Mouse (Mus musculus) myocyte (in vitro differentiated cells): ENCODE measurements around the gene Ak1. TPM values are rescaled to one million over a fixed set of nuclear protein-coding genes. Genes with fewer than 3 reads are reported as not detected.

Experiments used
- H3K27me3 ChIP-seq: one replicate; pipeline ENCODE4 v1.6.1; 2011; ENCODE audit not compliant: control insufficient read depth, insufficient read depth, insufficient read length
- H3K36me3 ChIP-seq: one replicate; pipeline ENCODE4 v1.6.1; 2011; ENCODE audit not compliant: control insufficient read depth, insufficient read depth
- H3K4me2 ChIP-seq: one replicate; pipeline ENCODE4 v1.6.1; 2011; ENCODE audit warnings: low read depth, control low read depth
- H3K4me3 ChIP-seq: one replicate; pipeline ENCODE4 v1.5.1; 2011; ENCODE audit warnings: mild to moderate bottlenecking, control low read depth, moderate library complexity
- H3K79me2 ChIP-seq: one replicate; pipeline ENCODE4 v1.6.1; 2011; ENCODE audit not compliant: control insufficient read depth, insufficient read depth
- H3ac ChIP-seq: one replicate; pipeline ENCODE4 v1.6.1; 2011; ENCODE audit not compliant: control insufficient read depth, insufficient read length
- CEBPB ChIP-seq: IDR thresholded peaks from 2 replicates; pipeline ENCODE4 v1.6.1; 2011; ENCODE audit warnings: mild to moderate bottlenecking, moderate library complexity; ENCODE audit not compliant: poor library complexity, insufficient read depth, severe bottlenecking
- E2F4 ChIP-seq: IDR thresholded peaks from one replicate; pipeline ENCODE4 v1.6.1; 2011; ENCODE audit warnings: mild to moderate bottlenecking, control low read depth, moderate library complexity; ENCODE audit not compliant: insufficient read depth
- MAX ChIP-seq: IDR thresholded peaks from one replicate; pipeline ENCODE4 v1.6.1; 2011; ENCODE audit warnings: low read depth, mild to moderate bottlenecking, control low read depth
- MYOD1 ChIP-seq, 3 experiments: IDR thresholded peaks; one replicate each; pipeline ENCODE4 v1.6.1; 2011; ENCODE audit warnings: control low read depth in 2 of 3, low read depth in 2 of 3, mild to moderate bottlenecking in 2 of 3, moderate library complexity in 1 of 3; ENCODE audit not compliant: insufficient read length in 2 of 3, control insufficient read depth in 1 of 3
- MYOG ChIP-seq, 3 experiments: IDR thresholded peaks; one replicate each; pipeline ENCODE4 v1.6.1; 2011; ENCODE audit warnings: control low read depth in 2 of 3, low read depth in 2 of 3, mild to moderate bottlenecking in 2 of 3; ENCODE audit not compliant: insufficient read length in 2 of 3, control insufficient read depth in 1 of 3, insufficient read depth in 1 of 3
- POLR2A ChIP-seq: IDR thresholded peaks from one replicate; pipeline ENCODE4 v1.6.1; 2011; ENCODE audit warnings: low read depth, mild to moderate bottlenecking, control low read depth, moderate library complexity; ENCODE audit not compliant: insufficient read length
- POLR2AphosphoS2 ChIP-seq: IDR thresholded peaks from one replicate; pipeline ENCODE4 v1.6.1; 2011; ENCODE audit warnings: low read depth, control low read depth; ENCODE audit not compliant: insufficient read length
- REST ChIP-seq: IDR thresholded peaks from one replicate; pipeline ENCODE4 v1.6.1; 2011; ENCODE audit warnings: mild to moderate bottlenecking, control low read depth, moderate library complexity; ENCODE audit not compliant: insufficient read depth, insufficient read length
- SRF ChIP-seq: IDR thresholded peaks from one replicate; pipeline ENCODE4 v1.6.1; 2011; ENCODE audit warnings: low read depth; ENCODE audit not compliant: control insufficient read depth, insufficient read length
- TCF12 ChIP-seq: IDR thresholded peaks from one replicate; pipeline ENCODE4 v1.6.1; 2011; ENCODE audit warnings: mild to moderate bottlenecking, control low read depth; ENCODE audit not compliant: poor library complexity, insufficient read depth, severe bottlenecking
- TCF3 ChIP-seq: IDR thresholded peaks from one replicate; pipeline ENCODE4 v1.6.1; 2011; ENCODE audit warnings: low read depth, control low read depth; ENCODE audit not compliant: insufficient read length
- USF1 ChIP-seq: IDR thresholded peaks from one replicate; pipeline ENCODE4 v1.6.1; 2011; ENCODE audit warnings: low read depth, mild to moderate bottlenecking, control low read depth, moderate library complexity
- polyA plus RNA-seq: library from polyadenylated mRNA; unstranded; fragments of >200 nt; fragmentation: generic; extraction: Trizol; gene quantifications from one replicate; pipeline ENCODE4 v1.2.1, GENCODE M21; 2012; ENCODE audit warnings: missing spikeins

Gene Ak1
- polyA plus RNA-seq, 1 experiment = 265 TPM

GRCm38 (mm10) chr2:32669876-32670275 is 48.3 kb downstream of the Ak1 start:
- Histone ChIP-seq H3K4me2 (no peak overlapping the region), H3K4me3 (no peak overlapping the region), H3K79me2 (no peaks in the 10 kb centered on the region), H3K36me3 (no peaks in the 10 kb centered on the region), H3ac (no peak overlapping the region), H3K27me3 (no peaks in the 10 kb centered on the region)
- TF ChIP-seq E2F4 (no peak), SRF (no peak), POLR2A (no peak), MAX (no peak), USF1 (no peak), MYOG (IDR thresholded peaks at IDR 0.05; ENCODE audit: control insufficient read depth in 1 of 3, insufficient read depth in 1 of 3, insufficient read length in 2 of 3, low read depth in 2 of 3) (no peak), MYOD1 (IDR thresholded peaks at IDR 0.05; ENCODE audit: control insufficient read depth in 1 of 3, insufficient read length in 2 of 3, low read depth in 2 of 3) (no peak), CEBPB (no peak), TCF12 (no peak), REST (no peak), TCF3 (no peak), POLR2AphosphoS2 (no peak)

- H3K36me3 ChIP-seq = no peaks in the 10 kb centered on the region
- no peaks in the 10 kb centered on the region for H3K27me3 ChIP-seq
- TF ChIP-seq TCF12 (no peak), MAX (no peak), POLR2AphosphoS2 (no peak), REST (no peak), TCF3 (no peak), E2F4 (no peak)
- no peak overlapping the region for H3K4me3 ChIP-seq
- H3K4me2 ChIP-seq = no peak overlapping the region
- no peaks in the 10 kb centered on the region for H3K79me2 ChIP-seq
- H3ac ChIP-seq = no peak overlapping the region
These were observed 49.6 kb downstream of the Ak1 start for GRCm38 (mm10) chr2:32671147-32671546.

GRCm38 (mm10) chr2:32671907-32672595 is 50.5 kb downstream of the Ak1 start:
- Histone ChIP-seq H3ac (no peak overlapping the region), H3K4me3 (no peak overlapping the region), H3K27me3 (no peaks in the 10 kb centered on the region), H3K79me2 (no peaks in the 10 kb centered on the region), H3K4me2 (no peak overlapping the region), H3K36me3 (no peaks in the 10 kb centered on the region)
- TF ChIP-seq REST = no peak

GRCm38 (mm10) chr2:32673176-32673917 is 51.8 kb downstream of the Ak1 start:
- H3K27me3 ChIP-seq = no peaks in the 10 kb centered on the region
- H3ac ChIP-seq = no peak overlapping the region
- no peak overlapping the region for H3K4me2 ChIP-seq
- TF ChIP-seq TCF3 = no peak
- no peak for TF ChIP-seq MYOG (IDR thresholded peaks at IDR 0.05; ENCODE audit: control insufficient read depth in 1 of 3, insufficient read depth in 1 of 3, insufficient read length in 2 of 3, low read depth in 2 of 3)
- no peaks in the 10 kb centered on the region for H3K36me3 ChIP-seq
- H3K4me3 ChIP-seq = no peak overlapping the region
- no peaks in the 10 kb centered on the region for H3K79me2 ChIP-seq

GRCm38 (mm10) chr2:32676821-32677220 is 55.3 kb downstream of the Ak1 start:
- TF ChIP-seq REST (no peak), MYOG (IDR thresholded peaks at IDR 0.05; ENCODE audit: control insufficient read depth in 1 of 3, insufficient read depth in 1 of 3, insufficient read length in 2 of 3, low read depth in 2 of 3) (no peak), POLR2AphosphoS2 (no peak), E2F4 (no peak), CEBPB (no peak), TCF3 (no peak)
- H3K36me3 ChIP-seq = no peaks in the 10 kb centered on the region
- no peak overlapping the region for H3K4me2 ChIP-seq
- H3K27me3 ChIP-seq = no peaks in the 10 kb centered on the region
- H3K4me3 ChIP-seq = no peak overlapping the region
- no peaks in the 10 kb centered on the region for H3K79me2 ChIP-seq
- no peak overlapping the region for H3ac ChIP-seq
